Mouse (Mus musculus): Measurements from ENCODE around the gene Hirip3.
"Not testable (repeated sequence)": the region's sequence is repeated elsewhere in the genome, so short reads cannot be mapped to it uniquely, and the experiment has no call there.

The Hirip3 gene

DNA sequence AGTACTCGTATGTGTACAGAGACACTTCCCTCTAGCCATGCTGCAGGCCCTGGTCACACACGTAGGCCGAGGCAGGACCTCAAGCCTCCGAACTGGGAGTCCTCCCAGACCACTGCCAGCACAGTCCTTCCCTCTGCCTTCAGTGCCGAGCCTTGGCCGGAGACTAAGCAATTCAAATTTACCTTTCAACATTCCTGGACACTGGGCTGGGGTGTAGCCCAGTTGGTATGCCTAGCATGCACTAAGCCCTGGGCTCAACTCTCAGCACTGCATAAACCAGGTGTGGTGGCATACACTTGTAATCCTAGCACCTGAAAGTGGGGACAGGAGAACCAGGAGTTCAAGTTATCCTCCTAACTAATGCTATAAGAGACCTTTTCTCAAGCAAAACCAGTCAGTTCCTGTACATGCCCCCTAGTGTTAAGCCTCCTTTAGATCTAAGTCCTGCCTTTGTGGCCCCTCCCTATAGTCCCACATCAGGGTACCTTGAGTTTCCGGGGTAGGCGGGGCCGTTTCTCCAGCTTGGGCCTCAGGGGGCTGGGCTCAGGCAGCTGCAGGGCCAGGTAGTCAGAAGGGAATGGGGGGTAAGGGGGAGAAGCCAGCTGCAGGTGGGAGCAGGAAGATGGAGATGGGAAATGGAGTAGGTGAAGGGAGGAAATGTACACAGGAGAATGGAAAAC, 4.9 kb upstream of the Hirip3 start:
- peak in 1 of 2 experiments; percentile 29 for DNase-seq

DNA sequence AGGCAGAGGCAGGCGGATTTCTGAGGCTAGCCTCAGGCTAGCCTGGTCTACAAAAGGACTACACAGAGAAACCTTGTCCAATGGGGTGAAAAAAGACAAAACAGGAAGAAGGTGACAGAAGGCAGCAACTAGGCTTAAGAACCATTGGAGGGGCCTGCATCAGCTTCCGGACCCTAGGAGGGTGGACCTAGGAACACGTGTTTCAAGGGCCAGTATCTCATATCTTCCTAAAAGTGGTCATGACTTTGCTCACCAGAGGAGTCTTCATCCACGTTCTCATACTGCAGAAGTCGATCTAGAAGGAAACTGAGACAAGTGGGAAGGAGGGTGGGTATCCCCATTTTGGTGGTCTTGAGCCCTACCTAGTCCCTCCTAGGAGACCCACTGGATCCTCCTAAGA, 785 bp upstream of the Hirip3 start:
- DNase-seq: no peak

DNA sequence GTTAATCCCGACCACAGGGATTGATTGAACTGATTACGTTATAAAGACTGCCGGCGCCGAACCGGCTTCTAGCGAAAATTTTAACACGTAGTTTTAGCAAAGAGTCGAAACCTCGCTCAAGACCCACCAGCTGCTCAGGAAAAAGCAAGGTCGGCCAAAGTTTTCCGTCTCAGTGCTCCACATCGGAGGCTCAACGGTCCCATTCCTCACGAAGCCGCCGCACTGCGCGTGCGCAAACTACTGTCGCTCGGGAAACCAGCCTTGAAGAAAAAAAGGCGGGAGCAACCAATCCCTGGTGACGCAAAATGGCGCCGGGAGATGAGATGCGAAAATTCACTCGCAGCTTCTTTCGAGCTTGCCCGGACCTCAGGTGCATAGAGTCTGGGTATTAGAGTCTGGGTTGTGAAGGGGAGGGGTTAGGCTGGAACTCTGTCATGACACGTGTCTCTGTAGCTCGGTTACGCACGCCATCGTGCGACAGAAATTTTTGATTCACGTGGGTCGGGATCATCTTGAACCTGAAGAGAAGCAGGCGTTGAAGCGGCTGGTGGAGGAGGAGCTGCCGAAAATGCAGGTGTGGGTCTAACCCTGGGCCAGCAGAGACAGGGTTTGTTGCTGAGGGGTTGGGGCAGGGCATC, 494 bp downstream of the Hirip3 start, which contains the start of gene Ino80e:
Ino80e (minus strand) TSS at position 231 of the 638 bp plus-strand sequence.
- peak; percentile 97 for DNase-seq

DNA sequence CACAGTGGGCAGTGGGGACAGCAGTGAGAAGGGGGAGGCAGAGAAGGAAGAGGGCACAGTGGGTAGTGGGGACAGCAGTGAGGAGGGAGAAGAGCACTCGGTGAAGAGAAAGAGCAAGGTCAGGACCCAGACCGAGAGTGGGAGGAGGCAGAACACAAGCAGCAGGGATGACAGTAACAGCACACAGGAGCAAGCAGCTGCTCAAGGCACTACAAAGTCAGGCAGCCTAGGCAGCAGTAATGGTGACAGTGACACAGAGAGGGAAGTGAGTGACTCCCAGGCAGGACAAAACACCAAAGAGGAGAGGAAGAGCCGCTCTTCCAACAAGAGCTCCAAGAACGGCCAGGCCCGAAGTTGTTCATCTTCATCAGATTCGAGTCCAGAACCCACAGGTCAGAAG, 2.0 kb downstream of the Hirip3 start:
- no peak for DNase-seq

DNA sequence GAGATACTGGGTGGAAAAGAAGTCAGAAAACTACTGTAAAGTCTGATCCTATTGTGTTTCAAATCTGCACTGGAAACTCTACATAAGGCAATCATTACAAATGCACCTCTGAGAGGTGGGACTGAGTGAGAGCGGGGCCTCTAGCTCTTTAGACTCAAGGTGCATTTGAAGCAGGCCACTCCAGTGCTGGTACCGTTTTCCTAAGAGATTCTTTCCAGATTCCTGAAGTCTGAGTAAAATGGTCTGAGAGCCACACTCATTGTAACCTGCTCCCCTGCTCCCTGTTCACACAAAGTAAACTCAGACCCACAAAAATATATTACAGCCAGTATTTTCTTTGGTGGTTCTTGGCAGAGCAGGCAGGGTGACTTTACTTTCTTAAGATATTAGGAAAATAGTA, 5.8 kb downstream of the Hirip3 start:
- no peak for DNase-seq

DNA sequence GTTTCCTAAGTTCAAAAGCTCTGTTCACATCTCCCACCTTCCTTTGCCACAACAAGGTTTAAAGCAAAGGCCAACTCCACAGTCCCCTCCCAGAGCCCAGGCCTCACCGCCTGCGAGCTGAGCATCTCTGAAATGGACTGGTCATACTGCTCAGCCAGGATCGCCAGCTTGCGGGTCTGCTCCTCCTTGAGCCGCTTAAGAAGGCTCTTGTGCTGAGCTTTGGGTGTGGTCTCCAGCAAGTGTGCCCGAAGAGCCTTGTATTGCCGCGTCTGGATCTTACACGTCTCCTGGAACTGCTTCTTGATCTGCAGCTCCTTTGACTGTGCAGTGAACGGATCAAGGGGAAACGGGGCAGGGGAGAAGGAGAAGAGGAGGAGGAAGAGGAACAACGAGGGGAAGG, 6.2 kb downstream of the Hirip3 start:
- DNase-seq: no peak

DNA sequence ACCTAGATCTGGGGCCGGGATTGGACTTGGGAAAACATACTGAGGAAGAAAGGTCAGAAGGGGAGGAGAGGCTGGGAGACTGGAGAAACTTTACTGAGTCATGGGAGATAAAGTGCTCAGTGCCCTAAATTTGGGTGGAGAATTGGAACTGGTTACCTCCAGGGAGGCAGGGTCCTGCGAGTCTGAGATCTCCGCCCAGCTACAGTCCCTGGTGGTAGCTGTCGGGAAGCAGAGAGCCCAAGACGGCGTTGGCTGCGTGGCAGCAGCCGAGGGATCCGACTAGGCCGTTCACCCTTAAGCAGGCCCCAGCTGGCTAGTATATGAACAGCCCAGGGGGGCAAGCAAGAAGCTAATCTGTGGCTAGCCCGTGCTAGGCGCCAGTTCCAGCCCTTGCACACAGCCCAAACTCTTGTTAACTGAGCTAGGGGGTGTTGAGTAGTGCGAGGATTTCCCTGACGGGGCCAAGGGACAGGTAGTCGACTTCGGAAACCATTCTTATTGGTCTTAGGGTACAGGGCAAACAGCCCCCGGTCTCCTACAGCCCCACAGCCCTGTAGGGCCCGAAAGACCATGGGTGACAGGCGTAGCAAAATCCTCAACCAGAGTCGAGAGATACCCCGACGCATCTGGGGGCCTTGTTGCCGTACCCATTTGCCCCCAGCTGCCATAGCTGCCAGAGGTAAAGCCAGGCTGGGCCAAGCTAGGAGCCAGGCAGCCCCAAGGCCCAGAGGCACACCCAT, 8.2 kb downstream of the Hirip3 start:
- DNase-seq: no peak

DNA sequence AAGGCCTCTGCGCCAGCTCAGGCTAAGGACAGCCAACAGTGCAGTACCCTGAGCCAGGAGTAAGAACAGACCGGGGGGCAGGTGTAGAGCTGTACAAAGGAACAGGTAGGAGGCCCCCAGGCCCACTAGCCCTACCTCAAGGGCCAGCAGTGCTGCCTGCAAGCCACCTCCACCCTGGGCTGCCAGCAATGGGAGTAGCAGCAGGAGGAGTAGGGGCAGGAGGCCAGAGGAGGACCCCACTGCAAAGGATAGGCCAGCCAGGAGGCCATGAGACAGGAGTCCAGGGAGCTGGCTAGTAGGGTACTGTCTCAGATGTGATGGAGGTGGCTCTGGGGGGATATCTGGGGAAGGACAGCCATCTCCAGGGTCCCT, 8.7 kb downstream of the Hirip3 start:
- DNase-seq: no peak

DNA sequence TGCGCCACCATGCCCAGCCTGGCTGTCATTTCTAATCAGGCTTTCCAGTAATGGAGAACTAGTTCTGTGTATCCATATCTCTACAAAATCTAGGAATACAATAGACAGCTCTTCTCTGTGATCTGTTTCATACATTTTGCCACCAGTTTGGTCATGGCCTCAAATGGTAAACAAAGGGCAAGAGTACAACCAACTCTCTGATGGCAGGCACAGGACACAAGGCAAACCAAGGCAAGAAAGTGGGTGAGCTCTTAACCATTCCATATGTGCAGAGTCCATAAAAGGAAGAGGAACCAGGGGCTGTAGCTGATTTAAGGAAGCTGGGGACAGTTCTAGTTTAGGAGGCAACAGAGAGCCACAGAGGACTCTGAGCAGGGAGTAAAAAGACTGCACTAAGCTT, 15.5 kb downstream of the Hirip3 start:
- no peak for DNase-seq

DNA sequence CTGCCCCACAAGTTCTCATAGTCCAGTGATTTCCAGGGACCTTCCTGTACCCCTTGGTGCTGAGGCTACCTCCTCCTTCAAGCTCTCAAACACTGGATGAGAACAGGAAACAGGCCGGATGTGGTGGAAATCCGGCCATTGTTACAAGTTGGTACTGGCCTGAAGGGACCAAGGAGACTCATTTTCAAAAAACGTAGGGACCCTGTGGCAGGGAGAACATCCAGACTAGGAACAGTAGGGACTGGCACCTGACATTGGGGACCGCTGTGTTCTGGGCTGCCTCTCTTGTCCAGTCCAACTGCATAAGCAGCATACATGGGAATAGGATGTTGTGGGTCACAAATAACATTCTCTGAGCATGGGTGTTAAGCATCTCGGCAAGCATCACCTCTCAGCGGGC, 19.3 kb downstream of the Hirip3 start:
- peak; percentile 58 to 80 for DNase-seq

DNA sequence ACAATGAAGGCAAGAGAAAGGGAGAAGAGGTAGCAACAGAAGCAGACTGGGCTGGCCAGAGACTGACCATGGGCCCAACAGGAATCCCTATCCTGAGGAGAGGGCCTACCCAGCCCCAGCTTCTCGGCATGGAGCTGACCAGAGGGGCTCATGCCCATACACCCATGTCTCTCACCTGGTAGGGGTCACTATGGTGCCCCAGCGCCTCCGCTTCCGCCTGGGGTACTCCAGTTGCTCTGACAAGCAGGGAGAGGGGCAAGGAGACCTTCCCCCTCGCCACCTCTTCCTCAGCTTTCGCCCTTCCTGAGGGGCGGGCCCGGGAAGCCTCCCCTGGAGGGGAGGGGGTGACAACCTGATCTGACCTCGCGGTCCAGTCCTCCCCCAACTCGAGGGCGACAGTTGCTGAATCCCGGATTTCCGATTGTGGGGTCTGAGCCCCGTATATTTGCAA, 22.0 kb downstream of the Hirip3 start:
- DNase-seq: peak in 1 of 2 experiments; percentile 56

DNA sequence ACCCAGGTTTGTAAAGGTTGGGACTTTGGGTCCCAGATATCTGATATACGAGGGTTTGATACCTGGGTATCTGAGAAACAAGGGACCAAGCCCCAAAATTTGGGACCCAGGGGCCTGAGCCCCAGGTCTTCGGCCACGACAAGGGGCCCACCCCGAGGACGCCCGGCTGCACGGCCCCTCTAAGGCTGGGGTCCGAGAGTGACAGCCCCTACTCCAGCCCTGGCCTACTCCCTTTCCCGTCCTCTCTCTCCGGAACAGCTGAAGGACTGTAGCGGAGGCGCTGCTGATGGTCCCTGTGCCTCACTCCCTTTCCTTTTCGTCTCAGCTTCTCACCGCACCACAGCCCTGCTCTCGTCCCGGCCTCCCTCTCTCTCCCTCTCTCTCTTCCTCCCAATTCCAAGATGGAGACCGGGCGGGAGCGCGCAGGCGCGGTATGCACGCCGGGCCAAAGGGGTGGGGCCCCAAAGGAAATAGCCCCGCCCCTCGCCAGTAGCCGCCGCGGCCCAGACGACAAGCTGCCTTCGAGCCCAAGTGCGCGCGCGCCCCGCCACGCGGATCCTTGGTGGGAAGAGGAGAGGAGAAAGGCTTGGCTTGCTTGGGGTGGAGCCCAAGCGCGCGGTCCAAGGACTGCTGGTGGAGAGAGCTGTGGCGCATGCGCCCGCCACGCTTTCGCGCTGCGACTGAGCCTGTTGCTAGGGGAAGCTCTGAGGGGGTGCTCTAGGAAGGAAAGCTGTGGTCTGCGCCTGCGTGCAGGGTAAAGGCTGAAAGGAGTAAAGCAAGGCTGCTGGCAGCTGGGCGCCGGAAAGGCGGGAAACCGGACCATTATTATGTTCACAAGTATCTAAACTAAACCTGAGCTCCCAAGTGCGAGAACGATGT, 22.8 kb downstream of the Hirip3 start, which contains the start of gene Taok2:
Taok2 (minus strand) TSS at position 418 of the 879 bp plus-strand sequence.
- DNase-seq: peak; percentile 98 to 99

DNA sequence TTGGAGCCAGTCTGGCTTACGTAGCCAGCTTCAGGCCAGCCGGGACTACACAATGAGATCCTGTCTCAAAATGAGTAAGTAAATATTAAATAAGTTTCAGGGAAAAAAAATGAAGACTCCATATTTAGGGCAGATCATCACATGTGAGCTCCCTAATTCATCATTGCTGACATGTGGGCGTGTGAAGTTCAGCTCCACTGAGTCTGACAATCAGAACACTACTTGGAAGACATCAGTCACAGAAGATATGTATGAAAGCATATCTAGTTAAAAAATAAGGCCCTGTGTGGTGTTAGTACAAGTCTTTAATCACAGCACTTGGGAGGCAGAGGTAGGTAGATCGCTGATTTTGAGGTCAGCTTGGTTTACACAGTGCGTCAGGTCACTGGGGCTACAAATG, 25.5 kb downstream of the Hirip3 start:
- no peak for DNase-seq

DNA sequence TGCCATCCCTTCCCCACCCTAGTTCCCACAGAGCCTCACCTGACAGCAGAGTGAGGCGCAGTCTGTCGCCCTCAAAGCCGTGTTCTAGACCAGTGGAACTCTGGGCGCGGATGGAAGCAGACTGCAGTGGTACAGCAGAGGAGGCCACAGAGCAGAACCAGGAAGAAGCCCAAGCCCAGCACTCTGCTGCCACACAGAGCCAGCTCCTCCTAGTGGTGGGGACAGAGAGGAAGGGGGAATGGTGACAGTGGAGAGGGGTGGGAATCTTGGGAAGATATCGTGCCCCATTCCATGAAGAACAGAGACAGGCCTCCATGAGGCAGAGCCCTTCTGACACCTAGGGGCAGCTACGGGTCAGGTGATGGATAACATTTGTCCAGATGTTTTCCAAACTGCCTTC, 27.1 kb downstream of the Hirip3 start:
- DNase-seq: peak; percentile 52 to 60

DNA sequence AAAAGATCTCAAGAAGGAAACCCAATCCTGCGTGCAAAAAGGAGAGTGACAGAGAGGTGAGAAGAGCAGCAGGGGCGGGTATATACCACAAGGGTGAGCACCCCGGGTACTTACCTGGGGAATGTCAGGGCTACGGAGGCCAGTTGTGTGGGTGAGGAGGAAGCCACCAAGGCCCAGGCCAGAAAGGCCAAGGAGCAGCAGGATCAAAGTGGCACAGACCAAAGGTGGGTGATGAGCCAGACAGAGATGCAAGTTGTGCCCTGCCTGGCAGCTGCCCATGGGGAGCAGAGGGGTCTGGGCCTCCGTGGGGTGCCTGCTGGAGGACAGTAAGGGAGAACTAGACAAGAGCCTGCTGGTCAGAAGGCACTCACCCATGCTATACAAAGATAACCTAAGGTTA, 35.1 kb downstream of the Hirip3 start:
- DNase-seq: no peak

DNA sequence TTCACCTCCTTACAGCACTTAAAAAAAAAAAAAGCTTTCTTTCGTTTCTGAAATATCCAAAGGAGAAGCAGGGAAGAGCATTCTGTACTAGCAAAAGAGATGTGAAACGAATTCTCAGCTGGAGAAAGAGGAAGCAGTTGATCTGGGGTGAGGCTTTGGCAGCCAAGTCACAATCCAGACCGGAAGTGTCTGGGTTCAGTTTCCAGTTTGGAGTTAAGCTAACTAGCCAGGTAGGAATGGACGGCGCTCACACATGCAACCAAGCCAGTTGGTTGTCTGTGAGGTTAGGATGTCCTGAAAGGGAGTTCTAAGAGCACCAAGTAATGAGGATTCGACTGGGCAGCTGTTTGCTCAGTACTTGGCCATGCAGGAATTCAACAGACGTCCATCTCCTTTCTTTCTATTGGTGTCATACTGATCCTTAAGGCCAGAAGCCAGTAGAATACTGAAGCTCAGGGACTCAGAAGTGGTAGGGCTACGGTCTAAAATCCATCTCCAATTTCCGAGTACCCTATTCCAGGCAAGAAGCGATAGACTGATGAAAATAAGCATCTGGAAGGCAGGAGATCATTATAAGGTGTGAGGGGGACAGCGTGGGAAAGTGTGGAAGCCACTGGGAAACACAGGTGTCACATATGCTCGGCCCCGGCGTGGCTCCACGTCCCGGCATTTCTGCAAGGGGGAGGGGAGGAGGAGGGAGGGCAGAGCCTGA, 35.8 kb downstream of the Hirip3 start:
- peak in 1 of 2 experiments; percentile 31 for DNase-seq

DNA sequence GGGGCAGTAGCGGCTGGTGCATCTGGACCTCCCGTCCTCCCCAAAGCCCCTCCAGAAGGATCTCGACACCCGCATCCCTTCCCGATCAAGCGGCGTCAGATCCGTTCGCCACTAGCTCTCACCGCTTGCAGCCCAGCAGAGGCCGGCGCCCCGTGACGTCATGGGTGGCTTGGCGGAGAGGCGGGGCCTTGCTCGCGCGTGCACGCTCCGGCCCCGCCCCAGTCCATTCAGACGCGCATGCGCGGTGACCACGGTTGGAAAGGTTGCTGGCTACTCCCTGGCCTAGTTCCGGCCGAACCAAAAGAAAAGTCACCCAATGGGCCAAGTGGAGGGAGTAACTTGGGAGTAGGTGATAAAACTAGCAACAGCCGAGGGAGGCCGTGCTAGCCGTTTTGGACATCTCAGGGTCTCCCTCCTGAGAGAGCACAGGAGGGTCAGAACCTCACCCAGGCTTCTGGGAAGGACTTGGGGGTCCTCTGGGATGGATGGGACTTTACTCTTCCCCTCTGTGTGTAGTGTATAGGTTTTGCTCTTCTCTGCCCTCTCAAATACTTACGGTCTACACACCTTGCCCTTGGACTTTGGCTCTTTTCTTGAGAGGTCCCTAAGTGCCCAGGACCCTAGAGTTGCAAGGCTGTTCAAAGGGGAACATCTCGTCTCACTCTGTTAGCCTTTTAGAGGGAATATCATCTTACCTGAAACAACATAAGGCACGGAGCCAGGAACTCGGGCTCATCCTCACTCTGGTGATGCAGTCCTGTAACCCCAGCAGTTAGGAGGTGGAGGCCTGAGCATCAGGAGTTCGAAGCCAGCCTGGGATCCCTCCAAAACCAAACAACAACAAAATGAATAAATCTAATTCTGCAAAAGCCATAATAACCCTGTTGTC, 36.6 kb downstream of the Hirip3 start:
- peak; percentile 98 to 99 for DNase-seq

DNA sequence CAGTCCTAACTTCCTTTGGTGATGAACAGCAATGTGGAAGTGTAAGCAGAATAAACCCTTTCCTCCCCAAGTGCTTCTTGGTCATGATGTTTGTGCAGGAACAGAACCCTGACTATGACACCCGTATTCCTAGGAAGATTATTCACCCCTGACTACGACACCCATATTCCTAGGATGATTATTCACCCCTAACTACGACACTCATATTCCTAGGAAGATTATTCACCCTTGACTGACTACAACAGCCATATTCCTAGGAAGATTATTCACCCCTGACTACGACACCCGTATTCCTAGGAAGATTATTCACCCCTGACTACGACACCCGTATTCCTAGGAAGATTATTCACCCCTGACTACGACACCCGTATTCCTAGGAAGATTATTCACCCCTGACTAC, 38.0 kb downstream of the Hirip3 start:
- DNase-seq: not testable (repeated sequence)

DNA sequence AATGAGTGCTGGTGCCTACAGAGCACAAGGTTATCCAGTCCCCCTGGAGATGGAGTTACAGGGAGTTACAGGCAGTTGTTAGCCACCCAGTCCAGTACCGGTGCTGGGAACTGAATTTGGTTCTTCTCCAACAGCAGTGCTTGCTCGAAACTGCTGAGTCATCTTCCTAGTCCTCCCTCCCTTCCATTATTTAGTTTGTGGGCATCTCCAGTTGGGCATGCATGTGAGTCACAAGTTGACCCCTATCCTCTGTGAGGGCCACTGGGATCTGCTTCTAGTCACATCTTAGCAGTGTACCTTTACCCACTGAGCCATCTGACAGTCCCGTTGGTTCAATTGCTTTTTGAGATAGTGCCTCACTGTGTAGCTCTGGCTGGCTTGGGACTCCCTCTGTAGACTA, 43.8 kb downstream of the Hirip3 start:
- DNase-seq: no peak

DNA sequence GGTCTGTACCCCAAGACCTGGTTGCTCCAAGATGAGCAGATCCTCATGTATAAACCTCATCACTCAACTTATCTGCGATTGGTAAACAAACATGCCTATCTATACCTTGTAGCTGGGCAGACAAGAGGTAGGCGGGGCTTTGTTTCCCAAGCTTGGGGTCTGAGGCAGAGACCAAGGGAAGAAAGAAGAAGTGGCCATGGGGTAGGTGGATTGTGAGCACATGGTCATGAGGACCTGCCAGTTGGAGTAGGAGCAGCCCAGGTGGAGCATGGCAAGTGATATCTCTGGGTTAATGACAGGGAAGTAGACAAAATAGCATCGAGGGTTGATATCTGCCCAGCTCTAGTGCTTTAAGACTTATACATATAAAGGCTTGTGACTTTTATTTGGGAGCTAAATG, 53.1 kb downstream of the Hirip3 start:
- DNase-seq: no peak
